In the genomic region with DNA sequence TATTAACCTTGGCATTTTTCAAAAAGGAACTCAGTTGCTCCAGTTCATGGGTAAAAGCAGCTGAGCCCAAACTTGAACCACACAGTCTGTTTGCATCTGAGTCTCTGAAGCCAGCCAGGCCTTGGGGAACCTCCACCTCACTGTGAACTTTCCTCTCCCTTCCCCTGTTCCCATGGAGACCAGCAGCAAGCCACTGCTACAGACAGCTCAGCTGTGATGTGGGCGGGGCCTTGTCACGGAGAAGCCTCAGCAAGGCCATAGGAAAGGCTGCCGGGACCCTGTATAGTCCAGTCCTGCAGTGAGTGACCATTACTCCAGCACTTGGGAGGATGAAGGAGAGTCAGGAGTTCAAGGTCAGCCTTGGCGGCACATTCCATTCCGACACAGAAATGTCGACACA, we compare ENCODE assay signal across 9 mouse cellular contexts. TPM values are rescaled to one million over a fixed set of nuclear protein-coding genes. Genes with fewer than 3 reads are reported as not detected.
DNase-seq lines count a peak whose midpoint lies in the region; ATAC-seq lines count a peak whose summit lies in the region.
"Had no signal": no experiment of that assay in that cellular context is flagged by ENCODE, and none has a peak within 500 bp of the region (broad histone marks: within the 10 kb centered on the region; RNA-seq: fewer than 3 reads in every experiment).

No protein-coding gene starts in this region.

- 38% methylated on average over 6 of the region's 6 CpGs for WGBS in heart, embryonic 12.5 days
- 31% methylated on average over 6 of the region's 6 CpGs for WGBS in hindbrain, embryonic 15.5 days
- 56% methylated on average over 6 of the region's 6 CpGs for WGBS in neural tube, embryonic 11.5 days

- no peaks in the 10 kb centered on the region for H3K27me3 ChIP-seq in heart, embryonic 12.5 days (replicated peaks)
- no peaks in the 10 kb centered on the region for H3K27me3 ChIP-seq in hindbrain, embryonic 15.5 days
- no peaks in the 10 kb centered on the region for H3K27me3 ChIP-seq in neural tube, embryonic 11.5 days (ENCODE audit: control insufficient read depth, insufficient read depth, low read length)
- H3K27me3 ChIP-seq: limb, embryonic 12.5 days had no signal

- H3K4me1 ChIP-seq in heart, embryonic 12.5 days (replicated peaks) = peaks cover 22% of the 10 kb centered on the region
- H3K4me1 ChIP-seq in hindbrain, embryonic 15.5 days (replicated peaks) = peaks cover 17% of the 10 kb centered on the region
- peaks cover 9% of the 10 kb centered on the region; the same call in 1 of the 2 replicates for H3K4me1 ChIP-seq in neural tube, embryonic 11.5 days (ENCODE audit: control insufficient read depth, insufficient read depth, low read length)

- no peak overlapping the region; the same call in 1 of the 2 replicates for H3K4me2 ChIP-seq in heart, embryonic 12.5 days
- H3K4me2 ChIP-seq in hindbrain, embryonic 15.5 days = no peak overlapping the region
- H3K4me2 ChIP-seq in neural tube, embryonic 11.5 days (ENCODE audit: low read depth) = no peak overlapping the region
- H3K4me2 ChIP-seq: limb, embryonic 12.5 days had no signal

- H3K9me3 ChIP-seq in heart, embryonic 12.5 days (replicated peaks) = 0 out of 2 replicates have a peak, but pooled peaks cover 6% of the 10 kb centered on the region
- H3K9me3 ChIP-seq in hindbrain, embryonic 15.5 days = no peaks in the 10 kb centered on the region
- H3K9me3 ChIP-seq in neural tube, embryonic 11.5 days (ENCODE audit: control insufficient read depth, low read length) = no peaks in the 10 kb centered on the region
- H3K9me3 ChIP-seq: limb, embryonic 12.5 days had no signal

- H3K36me3 ChIP-seq in heart, embryonic 12.5 days = no peaks in the 10 kb centered on the region
- no peaks in the 10 kb centered on the region for H3K36me3 ChIP-seq in hindbrain, embryonic 15.5 days
- no peaks in the 10 kb centered on the region for H3K36me3 ChIP-seq in neural tube, embryonic 11.5 days (ENCODE audit: control insufficient read depth, insufficient read depth, low read length)
- H3K36me3 ChIP-seq: limb, embryonic 12.5 days had no signal

- peak; percentile 49; the same call in 1 of the 2 replicates for ATAC-seq in heart, embryonic 12.5 days (ENCODE audit: insufficient number of reproducible peaks, low FRiP score)
- peak; percentile 77 for ATAC-seq in hindbrain, embryonic 15.5 days (ENCODE audit: low FRiP score, low read depth)
- peak; percentile 87 for ATAC-seq in neural tube, embryonic 11.5 days (ENCODE audit: insufficient read depth, low FRiP score, low TSS enrichment)

- DNase-seq in heart, adult 9 months (ENCODE audit: low spot score in 2 of 2) = no peak
- peak; percentile 57 for DNase-seq in embryo, embryonic 11.5 days (ENCODE audit: low read depth, low spot score)
- DNase-seq in liver = peak; percentile 62
- peak; percentile 78 for DNase-seq in neural tube, embryonic 11.5 days (ENCODE audit: low spot score)
- no peak for DNase-seq in spleen, adult 12 weeks (ENCODE audit: low spot score)
- DNase-seq in cerebellum, adult 9-11 months = no peak

- H3K9ac ChIP-seq in heart, embryonic 12.5 days = no peak overlapping the region
- H3K9ac ChIP-seq in hindbrain, embryonic 15.5 days = no peak overlapping the region
- no peak overlapping the region for H3K9ac ChIP-seq in neural tube, embryonic 11.5 days (ENCODE audit: low read length)
- H3K9ac ChIP-seq: limb, embryonic 12.5 days had no signal

- H3K27ac ChIP-seq in heart, embryonic 12.5 days (ENCODE audit: poor library complexity, severe bottlenecking) = no peak overlapping the region
- H3K27ac ChIP-seq in hindbrain, embryonic 15.5 days (replicated peaks) = 0 out of 2 replicates have a peak overlapping the region, but pooled peaks have one; percentile 2
- no peak overlapping the region for H3K27ac ChIP-seq in neural tube, embryonic 11.5 days (ENCODE audit: low read depth, low read length)
- H3K27ac ChIP-seq: limb, embryonic 12.5 days had no signal

- no peak overlapping the region for H3K4me3 ChIP-seq in heart, embryonic 12.5 days
- H3K4me3 ChIP-seq in hindbrain, embryonic 15.5 days = no peak overlapping the region
- H3K4me3 ChIP-seq in neural tube, embryonic 11.5 days (ENCODE audit: low read depth, low read length) = no peak overlapping the region
- H3K4me3 ChIP-seq: limb, embryonic 12.5 days had no signal

RNA-seq across cellular contexts. Expression of gene Atp9a, which starts 16.2 kb away (rescaled TPM):
- polyA plus RNA-seq in heart, embryonic 12.5 days (2016; fragmentation: Nextera tagmentation; extraction: Ambion mirVana) = 15.7 and 16.1 TPM in 2 replicates
- 160 and 177 TPM in 2 replicates for polyA plus RNA-seq in hindbrain, embryonic 15.5 days (2015; fragmentation: Nextera tagmentation; extraction: Ambion mirVana)
- polyA plus RNA-seq in neural tube, embryonic 11.5 days (2014; fragmentation: Nextera tagmentation; extraction: Ambion mirVana) = 24.7 and 30.4 TPM in 2 replicates

RNA-seq across cellular contexts. Expression of gene Sall4, which starts 41.7 kb away (rescaled TPM):
- 3.9 and 5.4 TPM in 2 replicates for polyA plus RNA-seq in heart, embryonic 12.5 days (2016; fragmentation: Nextera tagmentation; extraction: Ambion mirVana)
- polyA plus RNA-seq in hindbrain, embryonic 15.5 days (2015; fragmentation: Nextera tagmentation; extraction: Ambion mirVana) = 0.44 and 2.5 TPM in 2 replicates
- polyA plus RNA-seq in neural tube, embryonic 11.5 days (2014; fragmentation: Nextera tagmentation; extraction: Ambion mirVana) = 7.7 and 8.1 TPM in 2 replicates

Comparison
In these comparisons a context has a peak if more than half of its experiments do, and no peak if none do; other contexts are left out.
1. DNase-seq: peak in embryo, embryonic 11.5 days (single experiment), liver (single experiment) and neural tube, embryonic 11.5 days (single experiment); none in heart, adult 9 months (0 of 2), spleen, adult 12 weeks (single experiment) and cerebellum, adult 9-11 months (single experiment).
2. Peak in every context shown above with its lines, with median percentiles within 50 percentile points of each other: ATAC-seq.